Mouse (Mus musculus): ENCODE measurements around the gene Blm.

Gene Blm

GRCm38 (mm10) chr7:80439032-80439760 is 95.7 kb downstream of the Blm start:
- DNase-seq (ENCODE audit: low spot score) = no peak

GRCm38 (mm10) chr7:80436571-80436970 is 98.3 kb downstream of the Blm start:
- DNase-seq (ENCODE audit: low spot score) = no peak

GRCm38 (mm10) chr7:80435594-80435993 is 99.3 kb downstream of the Blm start:
- DNase-seq (ENCODE audit: low spot score) = no peak

GRCm38 (mm10) chr7:80429661-80430060 is 105.3 kb downstream of the Blm start:
- DNase-seq (ENCODE audit: low spot score) = no peak

GRCm38 (mm10) chr7:80427730-80428129 is 107.2 kb downstream of the Blm start:
- no peak for DNase-seq (ENCODE audit: low spot score)

GRCm38 (mm10) chr7:80426363-80426762 is 108.6 kb downstream of the Blm start:
- DNase-seq (ENCODE audit: low spot score) = no peak

GRCm38 (mm10) chr7:80424722-80425121 is 110.2 kb downstream of the Blm start:
- no peak for DNase-seq (ENCODE audit: low spot score)

- no peak for DNase-seq (ENCODE audit: low spot score)
Observed at GRCm38 (mm10) chr7:80422759-80423480, 112.0 kb downstream of the Blm start.

GRCm38 (mm10) chr7:80421576-80421975 is 113.3 kb downstream of the Blm start:
- DNase-seq (ENCODE audit: low spot score) = no peak

- DNase-seq (ENCODE audit: low spot score) = no peak
Observed at GRCm38 (mm10) chr7:80420586-80420985, 114.3 kb downstream of the Blm start.

GRCm38 (mm10) chr7:80419278-80419677 is 115.6 kb downstream of the Blm start:
- no peak for DNase-seq (ENCODE audit: low spot score)

- no peak for DNase-seq (ENCODE audit: low spot score)
Observed at GRCm38 (mm10) chr7:80418036-80418435, 116.9 kb downstream of the Blm start.

- DNase-seq (ENCODE audit: low spot score) = no peak
Observed at GRCm38 (mm10) chr7:80417601-80418000, 117.3 kb downstream of the Blm start.

GRCm38 (mm10) chr7:80416969-80417368 is 118.0 kb downstream of the Blm start:
- no peak for DNase-seq (ENCODE audit: low spot score)

GRCm38 (mm10) chr7:80414303-80414855 is 120.5 kb downstream of the Blm start:
- no peak for DNase-seq (ENCODE audit: low spot score)

- no peak for DNase-seq (ENCODE audit: low spot score)
Observed at GRCm38 (mm10) chr7:80413512-80414302, 121.2 kb downstream of the Blm start.

- DNase-seq (ENCODE audit: low spot score) = no peak
Observed at GRCm38 (mm10) chr7:80412781-80413180, 122.1 kb downstream of the Blm start.

- DNase-seq (ENCODE audit: low spot score) = no peak
Observed at GRCm38 (mm10) chr7:80412279-80412678, 122.6 kb downstream of the Blm start.

GRCm38 (mm10) chr7:80410380-80410779 is 124.5 kb downstream of the Blm start:
- no peak for DNase-seq (ENCODE audit: low spot score)

GRCm38 (mm10) chr7:80407712-80408111 is 127.2 kb downstream of the Blm start:
- no peak for DNase-seq (ENCODE audit: low spot score)

- no peak for DNase-seq (ENCODE audit: low spot score)
Observed at GRCm38 (mm10) chr7:80406186-80406585, 128.7 kb downstream of the Blm start.

GRCm38 (mm10) chr7:80405188-80405695 is 129.7 kb downstream of the Blm start, which contains the start of gene Furin:
Gene Furin (minus strand): TSS chr7:80405436.
- DNase-seq (ENCODE audit: low spot score) = no peak
